Mouse (Mus musculus) bone marrow, adult 2 months (tissue): ENCODE measurements around the gene Mpp2.

Source experiments
- CTCF ChIP-seq: fragments of 200-500 bp; IDR thresholded peaks from 2 replicates; pipeline ENCODE4 v1.5.1; 2011; ENCODE audit warnings: low read length, control low read depth; ENCODE audit not compliant: control insufficient read depth, insufficient read depth
- POLR2A ChIP-seq: fragments of 200-500 bp; IDR thresholded peaks from 2 replicates; pipeline ENCODE4 v1.6.1; 2011; ENCODE audit warnings: low read depth, mild to moderate bottlenecking, control low read depth, low read length, borderline replicate concordance; ENCODE audit not compliant: control insufficient read depth

GRCm38 (mm10) chr11:102096446-102096845 is 8.1 kb upstream of the Mpp2 start:
- no peak for TF ChIP-seq CTCF
- no peak for TF ChIP-seq POLR2A
